Mouse (Mus musculus) heart, adult 10 weeks (tissue): Measurements from ENCODE around the gene Rbm4. TPM values are rescaled to one million over a fixed set of nuclear protein-coding genes. Genes with fewer than 3 reads are reported as not detected.

Experiments used
- polyA plus RNA-seq: library from polyadenylated mRNA; stranded (reverse); fragments of 350-450 nt; fragmentation: Illumina TruSeq; extraction: RNeasy Lipid Tissue Mini Kit (QIAGEN cat#74804); gene quantifications from one replicate; pipeline ENCODE4 v1.2.3, GENCODE M21; 2014; ENCODE audit warnings: low read depth, low replicate concordance

Gene Rbm4
- 22.9 TPM for polyA plus RNA-seq

DNA sequence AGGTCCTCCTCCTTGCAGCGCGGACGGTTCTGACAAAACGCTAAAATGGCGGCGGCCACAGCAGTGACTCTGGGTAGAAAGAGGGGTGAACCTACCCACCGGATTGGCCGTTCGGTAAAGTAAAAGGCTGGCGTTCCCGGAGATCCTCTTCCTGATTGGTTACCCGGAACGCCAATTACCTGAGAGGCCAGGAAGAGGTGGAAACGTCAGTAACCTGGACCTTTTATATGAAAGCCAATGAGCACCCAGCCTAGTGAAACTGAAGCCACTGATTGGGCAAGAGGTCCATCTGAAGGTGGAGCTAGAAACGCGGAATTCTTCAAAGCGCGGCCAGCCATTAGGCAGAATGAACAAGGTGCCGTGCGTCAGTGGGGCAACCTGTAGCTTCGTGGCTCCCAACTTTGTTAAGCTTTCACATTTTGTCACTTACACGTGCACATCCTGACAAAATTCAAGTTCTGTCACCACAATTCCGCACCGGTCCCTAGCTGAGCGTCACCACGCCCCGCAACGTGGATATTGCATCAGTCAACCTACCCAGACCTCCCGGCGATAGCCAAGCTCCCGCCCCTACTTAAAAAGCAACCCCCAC, at the start of gene Rbm4:
Gene Rbm4 (minus strand): TSS at position 71 of the 592 bp plus-strand sequence.

DNA sequence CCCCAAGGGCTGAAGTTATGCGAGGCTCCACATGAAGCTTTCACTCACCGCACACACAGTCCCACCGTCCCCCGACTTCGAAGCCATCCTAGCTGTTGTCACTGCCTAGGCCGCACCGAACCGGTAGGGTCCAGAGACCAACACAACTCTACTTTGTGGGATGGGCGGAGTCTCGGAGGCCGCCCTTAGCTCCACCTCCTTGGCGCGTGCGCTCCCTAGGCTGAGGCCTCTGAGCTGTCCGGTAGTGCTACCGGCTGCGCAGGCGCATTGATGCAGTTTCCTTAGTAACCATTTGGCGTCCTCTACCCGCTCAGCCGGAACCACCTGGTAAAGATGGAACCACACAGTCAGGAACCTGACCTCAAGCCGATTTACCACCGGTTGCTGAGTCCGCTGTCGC, 45.4 kb upstream of the Rbm4 start, which contains the start of the genes Ccs and Ccdc87:
Gene Ccs (minus strand): TSS at position 184 of the 400 bp plus-strand sequence.
Gene Ccdc87 (plus strand): TSS at position 218 of the 400 bp plus-strand sequence.

DNA sequence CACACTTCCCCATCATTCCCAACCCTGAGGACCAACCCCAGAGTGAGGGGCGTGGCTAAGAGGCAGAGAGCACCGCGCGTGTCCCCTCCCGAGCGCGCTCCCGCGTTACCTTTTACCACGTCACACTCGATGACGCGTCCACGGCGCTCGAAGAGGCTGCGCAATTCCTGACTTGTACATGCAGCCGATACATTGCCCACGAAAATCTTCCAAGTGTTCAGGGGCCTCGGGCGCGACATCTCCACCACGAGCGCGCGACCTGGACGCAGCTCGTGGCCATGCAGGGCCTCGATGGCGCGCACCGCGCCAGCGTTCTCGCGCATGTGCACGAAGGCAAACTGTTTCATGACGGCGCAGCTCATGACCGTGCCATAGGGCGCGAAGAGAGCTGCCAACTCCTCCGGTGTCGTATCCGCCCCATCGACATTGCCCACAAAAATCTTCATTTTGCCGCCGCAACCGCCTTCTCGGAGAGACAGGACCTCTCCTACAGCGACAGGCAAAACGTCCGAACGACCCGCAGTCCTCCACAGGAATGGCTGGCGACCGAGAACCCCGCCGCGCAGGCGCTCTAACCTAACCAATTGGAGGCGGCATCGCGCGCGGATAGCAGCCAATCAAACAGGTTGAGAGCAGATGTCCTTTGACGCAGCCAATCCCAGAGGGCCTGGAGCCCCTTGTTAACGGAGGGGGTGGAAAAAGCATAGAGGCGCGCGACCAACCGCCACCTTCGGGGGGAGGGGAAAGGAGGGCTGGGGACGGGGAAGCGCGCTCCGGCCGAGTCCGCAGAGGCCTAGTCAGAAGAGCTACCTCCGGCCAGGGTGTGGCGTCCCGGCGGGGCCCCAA, 17.6 kb upstream of the Rbm4 start, which contains the start of the genes Gm21992 and Rbm14:
Gene Gm21992 (minus strand): TSS at position 550 of the 846 bp plus-strand sequence.
Gene Rbm14 (minus strand): TSS at position 572 of the 846 bp plus-strand sequence.

DNA sequence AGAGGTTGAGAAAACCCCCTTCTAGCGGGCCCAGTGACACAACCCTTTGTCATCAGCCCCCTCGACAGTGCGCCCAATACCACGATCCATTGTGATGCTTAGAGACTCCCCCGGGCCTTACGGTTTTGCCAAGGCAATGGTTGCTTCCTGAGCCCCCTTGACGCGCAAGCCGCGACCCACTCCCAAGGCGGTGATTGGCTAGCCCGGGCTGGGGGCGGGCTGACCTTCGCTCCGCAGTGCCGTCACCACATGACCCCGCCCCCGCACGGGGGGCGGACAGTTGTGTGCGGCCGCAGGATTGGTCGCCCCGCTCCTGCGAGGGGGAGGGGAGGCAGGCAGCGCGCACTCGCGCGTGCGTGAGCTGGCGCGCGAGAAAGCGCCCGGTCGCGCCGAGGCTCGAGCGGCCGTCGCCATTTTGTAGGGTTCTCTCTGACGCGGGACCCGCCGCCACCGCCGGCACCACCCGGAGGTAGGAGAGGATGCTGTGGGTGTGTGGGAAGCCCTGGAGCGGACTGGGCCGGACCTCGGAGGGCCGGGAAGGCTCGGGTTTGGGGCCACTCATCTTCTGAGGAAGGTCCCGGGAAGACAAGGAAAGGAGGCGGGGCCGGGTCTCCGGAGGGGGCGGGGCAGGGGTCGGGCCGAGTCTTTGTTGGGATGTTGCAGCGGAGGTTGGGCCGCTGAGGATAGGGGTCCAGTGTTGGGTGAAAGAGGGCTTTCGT, 37.3 kb downstream of the Rbm4 start, which contains the start of gene Rbm4b:
Gene Rbm4b (plus strand): TSS at position 305 of the 719 bp plus-strand sequence.

Other genes with a start within 250 kb of the Rbm4 start
- 6.7 TPM for gene Lrfn4, start 178.2 kb downstream of the Rbm4 start, polyA plus RNA-seq
- gene Rce1, start 168.3 kb downstream of the Rbm4 start, polyA plus RNA-seq = 14.2 TPM
- gene Gm960, start 95.2 kb downstream of the Rbm4 start, polyA plus RNA-seq = not detected
- gene Sptbn2, start 82.7 kb downstream of the Rbm4 start, polyA plus RNA-seq = 0.24 TPM
- gene Rbm4b, start 37.4 kb downstream of the Rbm4 start, polyA plus RNA-seq = 9.1 TPM
- gene Gm21992, start 17.7 kb upstream of the Rbm4 start, polyA plus RNA-seq = 9.5 TPM
- 11.5 TPM for gene Rbm14, start 17.7 kb upstream of the Rbm4 start, polyA plus RNA-seq
- gene Ccs, start 45.4 kb upstream of the Rbm4 start, polyA plus RNA-seq = 33.2 TPM
- gene Ccdc87, start 45.5 kb upstream of the Rbm4 start, polyA plus RNA-seq = not detected
- gene Ctsf, start 61.2 kb upstream of the Rbm4 start, polyA plus RNA-seq = 63.9 TPM
- 0.71 TPM for gene Actn3, start 84.0 kb upstream of the Rbm4 start, polyA plus RNA-seq
- gene Zdhhc24, start 84.8 kb upstream of the Rbm4 start, polyA plus RNA-seq = 4.5 TPM
- gene Bbs1, start 112.7 kb upstream of the Rbm4 start, polyA plus RNA-seq = 2.6 TPM
- gene Dpp3, start 134.4 kb upstream of the Rbm4 start, polyA plus RNA-seq = 24.4 TPM
- gene Peli3, start 149.2 kb upstream of the Rbm4 start, polyA plus RNA-seq = 2.7 TPM
- 87.5 TPM for gene Mrpl11, start 168.2 kb upstream of the Rbm4 start, polyA plus RNA-seq
- gene Npas4, start 196.4 kb upstream of the Rbm4 start, polyA plus RNA-seq = 0.81 TPM
- 14.6 TPM for gene Slc29a2, start 230.0 kb upstream of the Rbm4 start, polyA plus RNA-seq
- 42.6 TPM for gene B4gat1, start 244.9 kb upstream of the Rbm4 start, polyA plus RNA-seq
- 1.0 TPM for gene AC124502.3, start 245.0 kb upstream of the Rbm4 start, polyA plus RNA-seq
- 19.7 TPM for gene Brms1, start 247.5 kb upstream of the Rbm4 start, polyA plus RNA-seq